Mouse (Mus musculus): Measurements from ENCODE around the gene P4htm. TPM values are rescaled to one million over a fixed set of nuclear protein-coding genes. Genes with fewer than 3 reads are reported as not detected.

The P4htm gene
- total and polyA plus RNA-seq, 3 experiments = 0.08 to 0.22 TPM; not detected in 1

GRCm38 (mm10) chr9:108530954-108531353 is 66.5 kb downstream of the P4htm start:
- Histone ChIP-seq H3K4me1 (ENCODE audit: control insufficient read depth in 1 of 2, insufficient read depth in 2 of 2, low read length in 2 of 2) (no peaks in the 10 kb centered on the region; a peak in 1 of 4 replicates), H3K9me3 (replicated peaks; ENCODE audit: insufficient read depth, low read length) (no peaks in the 10 kb centered on the region), H3K27ac (ENCODE audit: control insufficient read depth, low read depth, low read length) (no peak overlapping the region), H3K36me3 (ENCODE audit: control insufficient read depth in 1 of 2, insufficient read depth in 2 of 2, low read length in 2 of 2) (peaks cover under 1 to 46% of the 10 kb centered on the region in 2 experiments; a peak in 2 of 4 replicates), H3K4me3 (ENCODE audit: control insufficient read depth in 1 of 2, insufficient read depth in 1 of 2, low read depth in 2 of 2, low read length in 2 of 2) (no peak overlapping the region), H3K27me3 (ENCODE audit: control insufficient read depth in 1 of 2, insufficient read depth in 2 of 2, low read length in 2 of 2) (no peaks in the 10 kb centered on the region), H3K79me2 (ENCODE audit: control insufficient read depth, insufficient read depth, low read length, poor library complexity) (peaks cover 18% of the 10 kb centered on the region), H3K9ac (ENCODE audit: control insufficient read depth, low read depth, low read length, poor library complexity, severe bottlenecking) (no peak overlapping the region)
- no peak for DNase-seq (ENCODE audit: low read depth, low spot score)
- TF ChIP-seq TAL1 (IDR thresholded peaks at IDR 0.05; ENCODE audit: low read length) (no peak), SIN3A (IDR thresholded peaks at IDR 0.05; ENCODE audit: low read length) (no peak), ZKSCAN1 (IDR thresholded peaks at IDR 0.05; ENCODE audit: low read depth, low read length) (no peak), UBTF (IDR thresholded peaks at IDR 0.05; ENCODE audit: borderline replicate concordance, insufficient read depth, low read depth, low read length) (no peak), JUND (IDR thresholded peaks at IDR 0.05; ENCODE audit: low read depth, low read length) (no peak), TCF12 (IDR thresholded peaks at IDR 0.05; ENCODE audit: low read depth, low read length) (no peak), POLR2A (IDR thresholded peaks at IDR 0.05; ENCODE audit: control insufficient read depth in 1 of 2, insufficient read depth in 1 of 2, low read depth in 1 of 2, low read length in 2 of 2, poor library complexity in 1 of 2) (no peak), GATA1 (IDR thresholded peaks at IDR 0.05; ENCODE audit: low read depth, low read length) (no peak), ZC3H11A (IDR thresholded peaks at IDR 0.05; ENCODE audit: low read depth, low read length) (no peak), ZNF384 (IDR thresholded peaks at IDR 0.05; ENCODE audit: low read depth, low read length) (no peak), CTCF (IDR thresholded peaks at IDR 0.05 in 2 of 3, conservative IDR thresholded peaks at IDR 0.05 in 1 of 3; ENCODE audit: control insufficient read depth in 1 of 3, insufficient read depth in 1 of 3, low read depth in 2 of 3, low read length in 3 of 3, poor library complexity in 1 of 3, severe bottlenecking in 1 of 3) (no peak), ELF1 (IDR thresholded peaks at IDR 0.05; ENCODE audit: low read depth, low read length) (no peak), MYB (IDR thresholded peaks at IDR 0.05; ENCODE audit: low read depth, low read length) (no peak)

Other genes starting within 250 kb of the P4htm start
- 85.4 and 88.4 TPM in 2 replicates for gene Usp4, start 249.8 kb downstream of the P4htm start, total RNA-seq (2012; rRNA removed)
- 100 to 1,000 TPM in 1 of 2 experiments, not detected in 1; 128 TPM for gene Usp4, start 249.8 kb downstream of the P4htm start, polyA plus RNA-seq (2012; ENCODE audit: insufficient read depth in 1 of 2, insufficient read length in 2 of 2, low read depth in 1 of 2, low replicate concordance in 2 of 2, missing spikeins in 1 of 2)
- gene 1700102P08Rik, start 204.9 kb downstream of the P4htm start, total RNA-seq (2012; rRNA removed) = 0.69 and 0.92 TPM in 2 replicates
- 1 to 10 TPM in 1 of 2 experiments, not detected in 1; 1.0 TPM for gene 1700102P08Rik, start 204.9 kb downstream of the P4htm start, polyA plus RNA-seq (2012; ENCODE audit: insufficient read depth in 1 of 2, insufficient read length in 2 of 2, low read depth in 1 of 2, low replicate concordance in 2 of 2, missing spikeins in 1 of 2)
- gene Ccdc36, start 169.2 kb downstream of the P4htm start, total RNA-seq (2012; rRNA removed) = not detected in 2 replicates
- gene Ccdc36, start 169.2 kb downstream of the P4htm start, polyA plus RNA-seq (2012; ENCODE audit: insufficient read depth in 1 of 2, insufficient read length in 2 of 2, low read depth in 1 of 2, low replicate concordance in 2 of 2, missing spikeins in 1 of 2) = not detected
- gene BC048562, start 161.2 kb downstream of the P4htm start, total RNA-seq (2012; rRNA removed) = not detected in 2 replicates
- gene BC048562, start 161.2 kb downstream of the P4htm start, polyA plus RNA-seq (2012; ENCODE audit: insufficient read depth in 1 of 2, insufficient read length in 2 of 2, low read depth in 1 of 2, low replicate concordance in 2 of 2, missing spikeins in 1 of 2) = not detected
- 18.3 and 23.1 TPM in 2 replicates for gene Ccdc71, start 137.1 kb downstream of the P4htm start, total RNA-seq (2012; rRNA removed)
- 10 to 100 TPM in 1 of 2 experiments, not detected in 1; 39.9 TPM for gene Ccdc71, start 137.1 kb downstream of the P4htm start, polyA plus RNA-seq (2012; ENCODE audit: insufficient read depth in 1 of 2, insufficient read length in 2 of 2, low read depth in 1 of 2, low replicate concordance in 2 of 2, missing spikeins in 1 of 2)
- 48.0 and 71.9 TPM in 2 replicates for gene Klhdc8b, start 136.1 kb downstream of the P4htm start, total RNA-seq (2012; rRNA removed)
- gene Klhdc8b, start 136.1 kb downstream of the P4htm start, polyA plus RNA-seq (2012; ENCODE audit: insufficient read depth in 1 of 2, insufficient read length in 2 of 2, low read depth in 1 of 2, low replicate concordance in 2 of 2, missing spikeins in 1 of 2) = 10 to 100 TPM; 57.3 to 77.2 TPM
- 0.56 and 0.58 TPM in 2 replicates for gene Lamb2, start 117.9 kb downstream of the P4htm start, total RNA-seq (2012; rRNA removed)
- gene Lamb2, start 117.9 kb downstream of the P4htm start, polyA plus RNA-seq (2012; ENCODE audit: insufficient read depth in 1 of 2, insufficient read length in 2 of 2, low read depth in 1 of 2, low replicate concordance in 2 of 2, missing spikeins in 1 of 2) = under 1 TPM in 1 of 2 experiments, not detected in 1; 0.84 TPM
- gene Usp19, start 107.1 kb downstream of the P4htm start, total RNA-seq (2012; rRNA removed) = 69.0 and 76.1 TPM in 2 replicates
- gene Usp19, start 107.1 kb downstream of the P4htm start, polyA plus RNA-seq (2012; ENCODE audit: insufficient read depth in 1 of 2, insufficient read length in 2 of 2, low read depth in 1 of 2, low replicate concordance in 2 of 2, missing spikeins in 1 of 2) = 100 to 1,000 TPM in 1 of 2 experiments, not detected in 1; 162 TPM
- 267 and 286 TPM in 2 replicates for gene Qars, start 90.0 kb downstream of the P4htm start, total RNA-seq (2012; rRNA removed)
- 100 to 1,000 TPM in 1 of 2 experiments, not detected in 1; 407 TPM for gene Qars, start 90.0 kb downstream of the P4htm start, polyA plus RNA-seq (2012; ENCODE audit: insufficient read depth in 1 of 2, insufficient read length in 2 of 2, low read depth in 1 of 2, low replicate concordance in 2 of 2, missing spikeins in 1 of 2)
- gene Qrich1, start 80.9 kb downstream of the P4htm start, total RNA-seq (2012; rRNA removed) = 122 and 126 TPM in 2 replicates
- 100 to 1,000 TPM in 1 of 2 experiments, 10 to 100 TPM in 1; 84.5 to 161 TPM for gene Qrich1, start 80.9 kb downstream of the P4htm start, polyA plus RNA-seq (2012; ENCODE audit: insufficient read depth in 1 of 2, insufficient read length in 2 of 2, low read depth in 1 of 2, low replicate concordance in 2 of 2, missing spikeins in 1 of 2)
- 488 and 550 TPM in 2 replicates for gene Impdh2, start 37.4 kb downstream of the P4htm start, total RNA-seq (2012; rRNA removed)
- gene Impdh2, start 37.4 kb downstream of the P4htm start, polyA plus RNA-seq (2012; ENCODE audit: insufficient read depth in 1 of 2, insufficient read length in 2 of 2, low read depth in 1 of 2, low replicate concordance in 2 of 2, missing spikeins in 1 of 2) = 100 to 1,000 TPM in 1 of 2 experiments, not detected in 1; 519 TPM
- 38.0 and 42.7 TPM in 2 replicates for gene Ndufaf3, start 30.2 kb downstream of the P4htm start, total RNA-seq (2012; rRNA removed)
- 10 to 100 TPM in 1 of 2 experiments, not detected in 1; 66.8 TPM for gene Ndufaf3, start 30.2 kb downstream of the P4htm start, polyA plus RNA-seq (2012; ENCODE audit: insufficient read depth in 1 of 2, insufficient read length in 2 of 2, low read depth in 1 of 2, low replicate concordance in 2 of 2, missing spikeins in 1 of 2)
- 64.9 and 85.8 TPM in 2 replicates for gene Dalrd3, start 27.8 kb downstream of the P4htm start, total RNA-seq (2012; rRNA removed)
- 100 to 1,000 TPM in 1 of 2 experiments, not detected in 1; 126 TPM for gene Dalrd3, start 27.8 kb downstream of the P4htm start, polyA plus RNA-seq (2012; ENCODE audit: insufficient read depth in 1 of 2, insufficient read length in 2 of 2, low read depth in 1 of 2, low replicate concordance in 2 of 2, missing spikeins in 1 of 2)
- 43.2 and 43.5 TPM in 2 replicates for gene Wdr6, start 18.9 kb downstream of the P4htm start, total RNA-seq (2012; rRNA removed)
- 10 to 100 TPM in 1 of 2 experiments, not detected in 1; 44.9 TPM for gene Wdr6, start 18.9 kb downstream of the P4htm start, polyA plus RNA-seq (2012; ENCODE audit: insufficient read depth in 1 of 2, insufficient read length in 2 of 2, low read depth in 1 of 2, low replicate concordance in 2 of 2, missing spikeins in 1 of 2)
- gene Arih2, start 51.7 kb upstream of the P4htm start, total RNA-seq (2012; rRNA removed) = 55.8 and 59.6 TPM in 2 replicates
- 10 to 100 TPM in 1 of 2 experiments, not detected in 1; 66.5 TPM for gene Arih2, start 51.7 kb upstream of the P4htm start, polyA plus RNA-seq (2012; ENCODE audit: insufficient read depth in 1 of 2, insufficient read length in 2 of 2, low read depth in 1 of 2, low replicate concordance in 2 of 2, missing spikeins in 1 of 2)
- 15.6 and 19.3 TPM in 2 replicates for gene Slc25a20, start 64.4 kb upstream of the P4htm start, total RNA-seq (2012; rRNA removed)
- 10 to 100 TPM in 1 of 2 experiments, not detected in 1; 24.1 TPM for gene Slc25a20, start 64.4 kb upstream of the P4htm start, polyA plus RNA-seq (2012; ENCODE audit: insufficient read depth in 1 of 2, insufficient read length in 2 of 2, low read depth in 1 of 2, low replicate concordance in 2 of 2, missing spikeins in 1 of 2)
- 18.9 and 22.4 TPM in 2 replicates for gene Prkar2a, start 91.6 kb upstream of the P4htm start, total RNA-seq (2012; rRNA removed)
- 100 to 1,000 TPM in 1 of 2 experiments, 10 to 100 TPM in 1; 87.9 to 230 TPM for gene Prkar2a, start 91.6 kb upstream of the P4htm start, polyA plus RNA-seq (2012; ENCODE audit: insufficient read depth in 1 of 2, insufficient read length in 2 of 2, low read depth in 1 of 2, low replicate concordance in 2 of 2, missing spikeins in 1 of 2)
- 21.3 and 25.1 TPM in 2 replicates for gene Ip6k2, start 186.1 kb upstream of the P4htm start, total RNA-seq (2012; rRNA removed)
- 10 to 100 TPM in 1 of 2 experiments, not detected in 1; 33.7 TPM for gene Ip6k2, start 186.1 kb upstream of the P4htm start, polyA plus RNA-seq (2012; ENCODE audit: insufficient read depth in 1 of 2, insufficient read length in 2 of 2, low read depth in 1 of 2, low replicate concordance in 2 of 2, missing spikeins in 1 of 2)
- 3.9 and 6.6 TPM in 2 replicates for gene Nckipsd, start 210.7 kb upstream of the P4htm start, total RNA-seq (2012; rRNA removed)
- 10 to 100 TPM in 1 of 2 experiments, not detected in 1; 10.3 TPM for gene Nckipsd, start 210.7 kb upstream of the P4htm start, polyA plus RNA-seq (2012; ENCODE audit: insufficient read depth in 1 of 2, insufficient read length in 2 of 2, low read depth in 1 of 2, low replicate concordance in 2 of 2, missing spikeins in 1 of 2)
- 0.12 TPM in 1 of 2 replicates, not detected in the other for gene Celsr3, start 228.7 kb upstream of the P4htm start, total RNA-seq (2012; rRNA removed)
- gene Celsr3, start 228.7 kb upstream of the P4htm start, polyA plus RNA-seq (2012; ENCODE audit: insufficient read depth in 1 of 2, insufficient read length in 2 of 2, low read depth in 1 of 2, low replicate concordance in 2 of 2, missing spikeins in 1 of 2) = under 1 TPM in 1 of 2 experiments, not detected in 1; 0.03 TPM